Mouse (Mus musculus) heart, embryonic 11.5 days (tissue): Measurements from ENCODE around the gene Slc35a3. TPM values are rescaled to one million over a fixed set of nuclear protein-coding genes. Genes with fewer than 3 reads are reported as not detected.
A peak's percentile ranks its signal among the peaks of the same experiment; 100 is the strongest.
"Not testable (repeated sequence)": the region's sequence is repeated elsewhere in the genome, so short reads cannot be mapped to it uniquely, and the experiment has no call there.

Experiments used
- ATAC-seq: fragments of 200-750 bp; cut with Nextera tagmentation; replicated peaks from 2 replicates; pipeline ENCODE4 v1.8.0; 2017; ENCODE audit warnings: moderate library complexity; ENCODE audit not compliant: insufficient number of reproducible peaks, low FRiP score, low TSS enrichment
- H3K27ac ChIP-seq: fragments of 300-500 bp; sonication (generic); 2 replicates; pipeline ENCODE4 v1.5.1; 2014; ENCODE audit warnings: mild to moderate bottlenecking, low read depth, low read length
- H3K27me3 ChIP-seq: fragments of 300-500 bp; sonication (generic); 2 replicates; pipeline ENCODE4 v1.6.1; 2014; ENCODE audit warnings: mild to moderate bottlenecking, low read length, mixed read lengths; ENCODE audit not compliant: control insufficient read depth, insufficient read depth
- H3K36me3 ChIP-seq: fragments of 300-500 bp; sonication (generic); 2 replicates; pipeline ENCODE4 v1.6.1; 2014; ENCODE audit warnings: mild to moderate bottlenecking, low read length, moderate library complexity, mixed read lengths; ENCODE audit not compliant: control insufficient read depth, insufficient read depth
- H3K4me1 ChIP-seq: fragments of 300-500 bp; sonication (generic); 2 replicates; pipeline ENCODE4 v1.6.1; 2014; ENCODE audit warnings: low read length; ENCODE audit not compliant: control insufficient read depth, insufficient read depth
- H3K4me2 ChIP-seq: fragments of 300-500 bp; sonication (generic); 2 replicates; pipeline ENCODE4 v1.6.1; 2014; ENCODE audit warnings: mild to moderate bottlenecking, moderate library complexity
- H3K4me3 ChIP-seq: fragments of 300-500 bp; sonication (generic); 2 replicates; pipeline ENCODE4 v1.5.1; 2014; ENCODE audit warnings: low read depth, low read length
- H3K9ac ChIP-seq: fragments of 300-500 bp; sonication (generic); 2 replicates; pipeline ENCODE4 v1.6.1; 2014; ENCODE audit warnings: mild to moderate bottlenecking, low read depth, low read length, moderate library complexity
- H3K9me3 ChIP-seq: fragments of 300-500 bp; sonication (generic); replicated peaks from 2 replicates; pipeline ENCODE4 v1.6.1; 2016; ENCODE audit warnings: low read length; ENCODE audit not compliant: control insufficient read depth
- WGBS: fragments of 180-500 bp; shearing (Covaris S2); extraction: QIAGEN DNeasy Blood & Tissue Kit; methylation state at CpG from one replicate; pipeline ENCODE4 v1.1.7; 2014; ENCODE audit not compliant: insufficient replicate concordance; 5-methylcytosine and 5-hydroxymethylcytosine counted together
- polyA plus RNA-seq: library from polyadenylated mRNA; unstranded; fragments of >200 nt; fragmentation: Nextera tagmentation; extraction: Ambion mirVana; gene quantifications from 2 replicates; pipeline ENCODE4 v1.2.1, GENCODE M21; 2014

The Slc35a3 gene
- 13.4 and 15.9 TPM in 2 replicates for polyA plus RNA-seq

GRCm38 (mm10) chr3:116712436-116712881 is at the start of gene Slc35a3:
Slc35a3 (minus strand) TSS chr3:116712831.
- WGBS = 5% methylated on average over 8 of the region's 8 CpGs
- peak within 1 kb of the TSS; percentile 72 for H3K27ac ChIP-seq
- no peaks in the 10 kb centered on the region for H3K9me3 ChIP-seq
- H3K4me3 ChIP-seq = peak within 1 kb of the TSS; percentile 79
- H3K9ac ChIP-seq = peak within 1 kb of the TSS; percentile 88
- H3K4me1 ChIP-seq = peaks cover 8% of the 10 kb centered on the region
- H3K27me3 ChIP-seq = no peaks in the 10 kb centered on the region
- H3K36me3 ChIP-seq = no peaks in the 10 kb centered on the region
- peak within 1 kb of the TSS; percentile 89 for H3K4me2 ChIP-seq
- 0 out of 2 replicates have a peak, but pooled peaks have one; percentile 14 for ATAC-seq

- H3K36me3 ChIP-seq = peaks cover 15% of the 10 kb centered on the region
- WGBS = 93% methylated on average over 8 of the region's 8 CpGs
These were observed 40.2 kb upstream of the Slc35a3 start for GRCm38 (mm10) chr3:116752818-116753217.

GRCm38 (mm10) chr3:116751191-116751860 is 38.7 kb upstream of the Slc35a3 start:
- no peaks in the 10 kb centered on the region for H3K27me3 ChIP-seq
- H3K27ac ChIP-seq = no peak overlapping the region
- no peak overlapping the region for H3K4me2 ChIP-seq
- ATAC-seq = 0 out of 2 replicates have a peak, but pooled peaks have one; percentile 35
- whole genome bisulfite sequencing = 87% methylated on average over 4 of the region's 4 CpGs
- H3K36me3 ChIP-seq = peaks cover 7% of the 10 kb centered on the region
- no peaks in the 10 kb centered on the region for H3K4me1 ChIP-seq
- H3K9me3 ChIP-seq = no peaks in the 10 kb centered on the region
- no peak overlapping the region for H3K9ac ChIP-seq
- H3K4me3 ChIP-seq = no peak overlapping the region

More at GRCm38 (mm10) chr3:116752818-116753217, 40.2 kb upstream of the Slc35a3 start:
- Histone ChIP-seq H3K4me1 (no peaks in the 10 kb centered on the region), H3K4me3 (no peak overlapping the region), H3K27me3 (no peaks in the 10 kb centered on the region), H3K4me2 (no peak overlapping the region), H3K9ac (no peak overlapping the region), H3K9me3 (no peaks in the 10 kb centered on the region), H3K27ac (no peak overlapping the region)
- no peak for ATAC-seq

GRCm38 (mm10) chr3:116748391-116749170 is 36.0 kb upstream of the Slc35a3 start:
- 59% methylated on average over 8 of the region's 8 CpGs for WGBS
- no peak overlapping the region for H3K4me3 ChIP-seq
- no peaks in the 10 kb centered on the region for H3K4me1 ChIP-seq
- H3K9me3 ChIP-seq = no peaks in the 10 kb centered on the region
- H3K36me3 ChIP-seq = peaks cover 10% of the 10 kb centered on the region
- H3K27ac ChIP-seq = no peak overlapping the region
- H3K4me2 ChIP-seq = no peak overlapping the region
- ATAC-seq = no peak
- no peaks in the 10 kb centered on the region for H3K27me3 ChIP-seq
- no peak overlapping the region for H3K9ac ChIP-seq

GRCm38 (mm10) chr3:116747648-116748047 is 35.0 kb upstream of the Slc35a3 start:
- not testable (repeated sequence) for H3K36me3 ChIP-seq, H3K9me3 ChIP-seq, H3K27me3 ChIP-seq, H3K4me1 ChIP-seq, H3K4me3 ChIP-seq, H3K27ac ChIP-seq, H3K9ac ChIP-seq, H3K4me2 ChIP-seq, ATAC-seq
- 86% methylated on average over 7 of the region's 7 CpGs for WGBS

DNA sequence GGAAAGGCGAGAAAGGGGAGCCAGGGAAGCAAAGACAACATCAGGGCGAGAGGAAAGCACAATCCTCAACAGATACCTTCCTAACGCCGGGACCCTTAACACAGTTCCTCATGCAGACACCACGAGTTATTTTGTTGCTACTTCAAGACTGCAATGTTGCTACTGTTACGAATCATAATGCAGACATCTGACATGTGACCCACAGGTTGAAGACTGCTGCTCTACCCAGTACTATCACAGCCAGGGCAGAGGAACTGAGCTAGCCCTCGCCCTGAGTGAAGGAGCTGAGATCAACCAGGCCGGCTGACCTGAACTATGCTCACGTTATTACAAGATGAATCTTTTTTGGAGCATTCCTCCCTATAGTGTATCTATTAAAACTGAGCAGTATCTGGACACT is 28.3 kb upstream of the Slc35a3 start:
- no peak for ATAC-seq
- Histone ChIP-seq H3K36me3 (peaks cover 3% of the 10 kb centered on the region; the same call in 1 of the 2 replicates), H3K4me2 (no peak overlapping the region), H3K9me3 (no peaks in the 10 kb centered on the region; the same call in 1 of the 2 replicates), H3K27me3 (no peaks in the 10 kb centered on the region), H3K27ac (no peak overlapping the region), H3K4me3 (no peak overlapping the region), H3K9ac (no peak overlapping the region), H3K4me1 (no peaks in the 10 kb centered on the region)
- WGBS = 81% methylated on average over 9 of the region's 9 CpGs

GRCm38 (mm10) chr3:116740106-116740505 is 27.5 kb upstream of the Slc35a3 start:
- Histone ChIP-seq H3K4me1 (no peaks in the 10 kb centered on the region), H3K27me3 (no peaks in the 10 kb centered on the region), H3K36me3 (peaks cover 3% of the 10 kb centered on the region; the same call in 1 of the 2 replicates), H3K4me3 (no peak overlapping the region), H3K4me2 (no peak overlapping the region), H3K27ac (no peak overlapping the region), H3K9ac (no peak overlapping the region), H3K9me3 (no peaks in the 10 kb centered on the region; the same call in 1 of the 2 replicates)
- WGBS = 75% methylated on average over 5 of the region's 5 CpGs
- no peak for ATAC-seq

- H3K9ac ChIP-seq = no peak overlapping the region
- no peaks in the 10 kb centered on the region; the same call in 1 of the 2 replicates for H3K9me3 ChIP-seq
- no peak overlapping the region for H3K4me3 ChIP-seq
- no peaks in the 10 kb centered on the region for H3K27me3 ChIP-seq
- no peaks in the 10 kb centered on the region for H3K4me1 ChIP-seq
- H3K27ac ChIP-seq = no peak overlapping the region
- H3K36me3 ChIP-seq = no peaks in the 10 kb centered on the region
- H3K4me2 ChIP-seq = no peak overlapping the region
- WGBS = 70% methylated on average over 8 of the region's 8 CpGs
- ATAC-seq = no peak
These were observed 24.7 kb upstream of the Slc35a3 start for GRCm38 (mm10) chr3:116737326-116737731.
